Mouse (Mus musculus) heart, embryonic 12.5 days (tissue): ENCODE results near the gene Fcor. TPM values are rescaled to one million over a fixed set of nuclear protein-coding genes. Genes with fewer than 3 reads are reported as not detected.

Experiments used
- ATAC-seq: fragments of 200-750 bp; cut with Nextera tagmentation; 2 replicates; pipeline ENCODE4 v1.8.0; 2017; ENCODE audit warnings: moderate TSS enrichment, moderate library complexity; ENCODE audit not compliant: insufficient number of reproducible peaks, low FRiP score
- H3K27ac ChIP-seq: fragments of 300-500 bp; sonication (generic); 2 replicates; pipeline ENCODE4 v1.5.1; 2016; ENCODE audit warnings: mild to moderate bottlenecking, moderate library complexity; ENCODE audit not compliant: poor library complexity, severe bottlenecking
- H3K27me3 ChIP-seq: fragments of 300-500 bp; sonication (generic); replicated peaks from 2 replicates; pipeline ENCODE4 v1.6.1; 2016; ENCODE audit warnings: mild to moderate bottlenecking, moderate library complexity
- H3K36me3 ChIP-seq: fragments of 300-500 bp; sonication (generic); 2 replicates; pipeline ENCODE4 v1.6.1; 2016; ENCODE audit warnings: mild to moderate bottlenecking, moderate library complexity
- H3K4me1 ChIP-seq: fragments of 300-500 bp; sonication (generic); replicated peaks from 2 replicates; pipeline ENCODE4 v1.6.1; 2016; ENCODE audit warnings: mild to moderate bottlenecking
- H3K4me2 ChIP-seq: fragments of 300-500 bp; sonication (generic); 2 replicates; pipeline ENCODE4 v1.6.1; 2016; ENCODE audit warnings: mild to moderate bottlenecking, moderate library complexity
- H3K4me3 ChIP-seq: fragments of 300-500 bp; sonication (generic); 2 replicates; pipeline ENCODE4 v1.5.1; 2016; ENCODE audit warnings: mild to moderate bottlenecking
- H3K9ac ChIP-seq: fragments of 300-500 bp; sonication (generic); 2 replicates; pipeline ENCODE4 v1.6.1; 2016; ENCODE audit warnings: mild to moderate bottlenecking, moderate library complexity
- H3K9me3 ChIP-seq: fragments of 300-500 bp; sonication (generic); replicated peaks from 2 replicates; pipeline ENCODE4 v1.6.1; 2016; ENCODE audit warnings: mild to moderate bottlenecking, moderate library complexity
- WGBS: fragments of 180-500 bp; shearing (Covaris S2); methylation state at CpG from one replicate; pipeline ENCODE4 v1.1.7; 2016; 5-methylcytosine and 5-hydroxymethylcytosine counted together
- polyA plus RNA-seq: library from polyadenylated mRNA; unstranded; fragments of >200 nt; fragmentation: Nextera tagmentation; extraction: Ambion mirVana; gene quantifications from 2 replicates; pipeline ENCODE4 v1.2.1, GENCODE M21; 2016

Fcor gene
- polyA plus RNA-seq, 1 experiment from 2014 or later, result 6.7 TPM

DNA sequence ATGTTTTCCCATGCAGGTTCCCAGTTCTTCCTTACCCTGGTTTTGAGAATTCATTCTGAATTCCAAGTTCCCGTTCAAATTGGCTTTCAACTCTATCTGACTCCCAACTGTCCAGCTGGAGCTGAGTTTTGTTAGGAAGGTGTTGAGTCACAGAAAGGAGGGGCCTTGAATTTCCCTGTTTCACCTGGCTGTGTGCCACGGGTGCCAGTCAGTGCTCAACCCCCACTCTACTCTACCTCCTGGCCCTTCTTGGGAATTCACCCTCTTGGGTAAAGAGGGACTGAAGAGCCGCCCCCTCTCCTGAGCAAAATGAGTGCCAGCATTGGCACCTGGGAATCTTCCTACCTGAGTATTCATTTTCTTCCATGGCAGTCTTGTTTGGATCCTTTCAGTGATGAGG is 18.6 kb upstream of the Fcor start:
- no peaks in the 10 kb centered on the region for H3K9me3 ChIP-seq

DNA sequence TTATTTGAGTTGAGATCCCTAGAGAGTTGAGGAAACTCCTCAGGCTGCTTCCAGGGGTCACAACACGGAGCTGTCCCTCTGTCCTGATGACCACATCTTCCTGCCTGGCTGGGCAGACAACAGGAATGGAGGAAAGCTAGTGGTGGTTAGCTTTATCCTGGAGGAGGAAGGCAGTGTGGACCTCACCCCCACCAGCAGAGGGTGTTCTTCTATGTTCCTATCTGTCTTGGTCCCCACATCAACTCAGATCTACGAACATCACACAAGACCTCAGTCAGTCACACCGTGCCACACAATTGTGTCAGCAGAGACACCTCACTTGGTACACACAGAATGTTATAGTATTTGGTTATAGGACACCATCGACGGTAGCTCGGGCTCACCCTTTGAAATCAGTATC is 15.4 kb upstream of the Fcor start:
- 69% methylated on average over 6 of the region's 6 CpGs for WGBS
- Histone ChIP-seq H3K27me3 (no peaks in the 10 kb centered on the region), H3K4me1 (no peaks in the 10 kb centered on the region), H3K9ac (no peak overlapping the region), H3K27ac (no peak overlapping the region), H3K4me2 (no peak overlapping the region), H3K4me3 (no peak overlapping the region), H3K9me3 (no peaks in the 10 kb centered on the region), H3K36me3 (0 out of 2 replicates have a peak, but pooled peaks cover 4% of the 10 kb centered on the region)
- no peak for ATAC-seq

More for the DNA sequence above, 18.6 kb upstream of the Fcor start:
- H3K9ac ChIP-seq, result no peak overlapping the region
- no peak overlapping the region for H3K4me3 ChIP-seq
- H3K36me3 ChIP-seq, result no peaks in the 10 kb centered on the region
- H3K27me3 ChIP-seq, result no peaks in the 10 kb centered on the region
- WGBS, result 66% methylated on average over 3 of the region's 3 CpGs
- no peak overlapping the region for H3K4me2 ChIP-seq
- ATAC-seq, result no peak
- H3K4me1 ChIP-seq, result no peaks in the 10 kb centered on the region
- H3K27ac ChIP-seq, result no peak overlapping the region

DNA sequence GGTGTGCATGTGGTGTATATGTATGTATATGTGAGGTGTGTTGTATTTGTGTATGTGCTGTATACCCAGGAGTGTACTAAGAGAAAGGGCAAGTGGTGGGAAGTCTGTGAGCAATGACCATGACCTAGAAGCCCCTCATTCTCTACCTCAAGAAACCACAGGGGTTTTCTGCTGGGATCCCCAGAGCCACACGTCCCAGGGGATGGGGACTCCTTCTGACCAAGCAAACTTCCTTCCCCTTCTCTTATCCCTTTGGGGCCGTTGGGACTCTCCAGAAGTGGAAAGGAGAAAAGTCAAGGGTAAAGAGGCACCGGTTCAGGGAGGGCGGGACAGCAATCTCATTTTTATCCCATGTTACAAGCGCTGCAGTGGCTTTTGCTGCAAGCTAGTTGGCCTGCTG is 13.3 kb upstream of the Fcor start:
- Histone ChIP-seq H3K4me2 (no peak overlapping the region), H3K36me3 (peaks cover 22% of the 10 kb centered on the region), H3K27ac (no peak overlapping the region), H3K9me3 (no peaks in the 10 kb centered on the region), H3K4me1 (no peaks in the 10 kb centered on the region), H3K9ac (no peak overlapping the region), H3K4me3 (no peak overlapping the region), H3K27me3 (no peaks in the 10 kb centered on the region)
- 57% methylated on average over 5 of the region's 5 CpGs for WGBS
- ATAC-seq, result no peak

DNA sequence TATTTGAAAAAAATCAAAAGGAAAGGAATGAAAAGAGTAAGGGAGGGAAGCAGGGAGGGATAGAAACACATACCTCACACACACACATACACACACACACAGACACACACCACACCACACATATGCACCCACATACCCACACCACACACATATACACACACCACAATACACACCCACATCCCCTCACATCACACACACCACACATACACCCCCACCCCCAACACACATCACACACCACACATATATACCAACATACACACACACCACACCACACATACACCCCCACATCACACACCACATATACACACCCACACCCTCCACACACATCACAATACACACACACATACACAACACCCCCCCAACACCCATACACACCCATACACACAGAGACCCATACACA is 12.4 kb upstream of the Fcor start:
- Histone ChIP-seq H3K27me3 (no peaks in the 10 kb centered on the region), H3K4me3 (no peak overlapping the region), H3K4me1 (no peaks in the 10 kb centered on the region), H3K36me3 (peaks cover 31% of the 10 kb centered on the region), H3K4me2 (no peak overlapping the region), H3K9ac (no peak overlapping the region), H3K27ac (no peak overlapping the region), H3K9me3 (no peaks in the 10 kb centered on the region)
- no peak for ATAC-seq

DNA sequence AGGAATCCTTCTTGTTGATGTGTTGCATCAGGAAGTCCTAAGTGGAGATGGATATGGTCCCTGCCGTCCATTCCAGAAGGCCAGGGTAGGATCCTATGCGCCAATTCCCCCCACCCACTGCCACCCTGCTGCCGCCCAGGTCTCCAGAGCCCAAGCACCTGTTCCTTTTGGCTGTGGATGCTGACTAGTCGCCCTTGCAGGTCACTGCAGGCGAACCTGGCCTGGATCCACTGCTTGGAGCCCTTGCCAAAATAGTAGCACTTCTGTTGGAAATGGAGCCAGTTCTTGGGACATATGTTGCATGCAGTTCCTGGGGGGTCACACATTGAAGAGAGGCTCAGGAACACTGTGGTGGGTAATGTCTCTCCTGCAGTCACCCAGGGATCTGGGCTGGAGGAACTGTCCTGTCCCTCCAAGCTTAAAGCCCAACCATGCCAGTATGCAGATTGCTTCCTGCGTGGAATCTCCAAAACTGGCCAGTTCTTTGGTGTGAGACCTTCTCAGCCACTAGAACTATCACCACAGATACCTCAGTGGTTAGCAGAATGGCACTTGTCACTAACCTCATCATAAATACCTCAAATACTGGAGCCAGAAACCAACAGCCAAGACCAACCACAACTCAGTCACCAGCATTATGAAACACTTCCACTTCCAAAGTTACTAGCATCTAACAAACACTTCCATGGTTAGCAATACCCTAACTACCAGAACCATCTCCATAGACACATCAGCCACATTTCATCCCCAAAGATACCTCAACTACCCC is 11.4 kb upstream of the Fcor start:
- peaks cover 39% of the 10 kb centered on the region for H3K36me3 ChIP-seq
- no peak overlapping the region for H3K4me2 ChIP-seq
- no peaks in the 10 kb centered on the region for H3K4me1 ChIP-seq
- no peaks in the 10 kb centered on the region for H3K27me3 ChIP-seq
- no peak overlapping the region for H3K9ac ChIP-seq
- ATAC-seq, result no peak
- H3K4me3 ChIP-seq, result no peak overlapping the region
- H3K27ac ChIP-seq, result no peak overlapping the region
- H3K9me3 ChIP-seq, result no peaks in the 10 kb centered on the region
- 74% methylated on average over 6 of the region's 6 CpGs for WGBS

DNA sequence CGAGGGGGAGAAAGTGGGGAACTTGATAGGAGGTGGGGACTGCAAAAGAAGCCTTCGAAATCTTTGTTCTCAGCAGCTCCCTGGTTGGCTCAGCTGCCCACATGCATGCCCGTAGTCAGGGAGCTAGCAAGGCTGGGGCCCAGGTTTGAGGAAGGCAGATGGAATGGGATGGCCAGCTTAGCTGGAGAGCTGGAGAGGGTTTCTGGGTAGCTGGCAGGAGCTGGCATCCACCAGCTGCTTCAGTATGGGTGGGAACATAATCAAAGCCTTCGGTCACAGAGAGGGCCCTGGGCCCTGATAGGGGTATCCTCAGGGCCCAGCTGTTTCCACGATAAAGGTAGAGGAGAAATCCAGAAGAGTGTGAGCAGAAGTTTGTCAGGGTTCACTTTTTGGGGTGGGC is 10.3 kb upstream of the Fcor start:
- Histone ChIP-seq H3K4me3 (no peak overlapping the region), H3K36me3 (peaks cover 39% of the 10 kb centered on the region), H3K4me2 (no peak overlapping the region), H3K9me3 (no peaks in the 10 kb centered on the region), H3K4me1 (peaks cover 6% of the 10 kb centered on the region), H3K27ac (no peak overlapping the region), H3K9ac (no peak overlapping the region), H3K27me3 (no peaks in the 10 kb centered on the region)
- 81% methylated on average over 5 of the region's 5 CpGs for WGBS
- ATAC-seq, result no peak

DNA sequence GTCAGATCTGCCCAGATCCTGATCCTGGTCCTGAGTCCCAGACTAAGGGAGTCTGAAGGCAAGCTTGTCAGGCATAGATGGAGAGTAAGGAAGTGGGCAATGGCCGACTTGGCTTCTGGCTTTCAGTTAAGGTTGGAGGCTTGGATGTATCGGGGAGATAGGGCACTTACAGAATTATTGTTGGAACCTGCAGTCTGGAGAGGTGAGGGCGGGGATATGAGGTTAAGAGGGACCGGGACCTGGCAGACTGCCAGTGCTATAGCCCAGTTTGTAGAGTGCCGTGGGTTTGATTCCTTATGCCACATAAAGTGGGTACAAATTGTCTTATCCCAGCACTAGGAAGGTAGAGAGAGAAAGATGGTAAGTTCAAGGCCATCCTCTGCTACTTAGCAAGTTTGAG is 7.5 kb upstream of the Fcor start:
- ATAC-seq, result no peak
- WGBS, result 87% methylated on average over 5 of the region's 5 CpGs

DNA sequence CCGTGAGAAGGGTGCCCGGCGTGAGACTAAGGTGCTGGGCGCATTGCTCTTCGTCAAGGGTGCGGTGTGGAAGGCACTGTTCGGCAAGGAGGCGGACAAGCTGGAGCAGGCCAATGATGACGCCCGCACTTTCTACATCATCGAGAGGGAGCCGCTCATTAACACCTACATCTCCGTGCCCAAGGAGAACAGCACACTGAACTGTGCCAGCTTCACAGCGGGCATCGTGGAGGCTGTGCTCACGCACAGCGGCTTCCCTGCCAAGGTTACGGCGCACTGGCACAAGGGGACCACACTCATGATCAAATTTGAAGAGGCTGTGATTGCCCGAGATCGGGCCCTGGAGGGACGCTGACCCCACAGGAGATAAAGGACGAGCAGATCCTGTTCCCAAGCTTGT is 7.1 kb upstream of the Fcor start:
- H3K36me3 ChIP-seq, result peaks cover 39% of the 10 kb centered on the region
- H3K4me1 ChIP-seq, result peaks cover 10% of the 10 kb centered on the region
- H3K9ac ChIP-seq, result no peak overlapping the region
- H3K4me3 ChIP-seq, result no peak overlapping the region
- H3K9me3 ChIP-seq, result no peaks in the 10 kb centered on the region
- no peak overlapping the region for H3K4me2 ChIP-seq
- H3K27ac ChIP-seq, result no peak overlapping the region
- ATAC-seq, result no peak
- 94% methylated on average over 23 of the region's 23 CpGs for WGBS
- no peaks in the 10 kb centered on the region for H3K27me3 ChIP-seq

More for the DNA sequence above, 7.5 kb upstream of the Fcor start:
- H3K9me3 ChIP-seq, result no peaks in the 10 kb centered on the region
- no peaks in the 10 kb centered on the region for H3K27me3 ChIP-seq
- H3K9ac ChIP-seq, result no peak overlapping the region
- no peak overlapping the region for H3K4me2 ChIP-seq
- no peak overlapping the region for H3K27ac ChIP-seq
- H3K4me1 ChIP-seq, result peaks cover 10% of the 10 kb centered on the region
- H3K36me3 ChIP-seq, result peaks cover 39% of the 10 kb centered on the region
- no peak overlapping the region for H3K4me3 ChIP-seq

DNA sequence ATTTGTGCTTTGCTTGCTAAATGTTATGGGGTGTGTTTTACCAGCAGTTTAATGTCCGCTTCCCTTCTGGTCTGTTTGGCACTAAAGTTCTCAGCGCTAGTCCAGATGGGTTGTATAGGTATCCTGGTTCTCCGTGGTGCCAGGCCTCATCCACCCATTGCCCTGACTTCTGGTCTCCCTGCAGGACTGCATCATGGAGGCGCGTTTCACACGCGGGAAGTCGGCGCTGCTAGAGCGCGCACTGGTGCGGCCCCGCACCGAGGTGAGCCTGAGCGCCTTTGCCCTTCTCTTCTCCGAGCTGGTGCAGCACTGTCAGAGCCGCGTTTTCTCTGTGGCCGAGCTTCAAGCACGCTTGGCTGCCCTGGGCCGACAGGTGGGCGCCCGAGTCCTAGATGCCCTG is 6.7 kb upstream of the Fcor start:
- Histone ChIP-seq H3K27me3 (no peaks in the 10 kb centered on the region), H3K4me1 (peaks cover 10% of the 10 kb centered on the region), H3K36me3 (peaks cover 39% of the 10 kb centered on the region), H3K9ac (no peak overlapping the region), H3K4me3 (no peak overlapping the region), H3K4me2 (no peak overlapping the region), H3K27ac (no peak overlapping the region), H3K9me3 (no peaks in the 10 kb centered on the region)
- 94% methylated on average over 23 of the region's 23 CpGs for WGBS
- no peak for ATAC-seq

DNA sequence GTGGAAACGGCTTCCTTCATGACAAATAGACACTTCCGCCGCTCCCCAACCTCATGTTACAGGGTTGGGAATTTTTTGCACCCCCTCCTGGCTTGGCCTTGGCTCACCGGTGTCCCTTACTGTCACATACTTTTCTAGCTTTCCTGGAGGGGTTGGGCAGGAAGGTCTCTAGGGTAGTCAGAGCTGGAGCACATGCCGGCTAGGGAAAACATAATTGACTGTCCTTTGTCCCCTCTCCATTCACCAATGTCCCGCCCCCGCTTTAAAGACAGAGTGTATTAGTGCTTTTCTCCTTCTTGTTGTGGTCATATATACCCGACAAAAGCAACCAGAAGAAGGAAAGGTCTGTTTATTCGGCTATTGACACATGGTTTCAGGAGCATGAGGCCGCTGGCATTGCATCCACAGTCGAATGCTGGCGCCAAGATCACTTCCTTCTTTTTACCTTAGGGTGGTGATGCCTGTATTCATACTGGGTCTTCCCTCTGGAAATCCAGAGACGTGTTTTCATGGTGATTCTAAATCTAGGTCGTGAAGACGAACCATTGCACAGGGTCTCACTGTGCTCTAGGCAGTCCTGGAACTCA is 4.9 kb upstream of the Fcor start:
- 0 out of 2 replicates have a peak, but pooled peaks have one; percentile 0 for ATAC-seq
- H3K4me2 ChIP-seq, result peak overlapping the region; percentile 85
- 3% methylated on average over 15 of the region's 15 CpGs for WGBS

DNA sequence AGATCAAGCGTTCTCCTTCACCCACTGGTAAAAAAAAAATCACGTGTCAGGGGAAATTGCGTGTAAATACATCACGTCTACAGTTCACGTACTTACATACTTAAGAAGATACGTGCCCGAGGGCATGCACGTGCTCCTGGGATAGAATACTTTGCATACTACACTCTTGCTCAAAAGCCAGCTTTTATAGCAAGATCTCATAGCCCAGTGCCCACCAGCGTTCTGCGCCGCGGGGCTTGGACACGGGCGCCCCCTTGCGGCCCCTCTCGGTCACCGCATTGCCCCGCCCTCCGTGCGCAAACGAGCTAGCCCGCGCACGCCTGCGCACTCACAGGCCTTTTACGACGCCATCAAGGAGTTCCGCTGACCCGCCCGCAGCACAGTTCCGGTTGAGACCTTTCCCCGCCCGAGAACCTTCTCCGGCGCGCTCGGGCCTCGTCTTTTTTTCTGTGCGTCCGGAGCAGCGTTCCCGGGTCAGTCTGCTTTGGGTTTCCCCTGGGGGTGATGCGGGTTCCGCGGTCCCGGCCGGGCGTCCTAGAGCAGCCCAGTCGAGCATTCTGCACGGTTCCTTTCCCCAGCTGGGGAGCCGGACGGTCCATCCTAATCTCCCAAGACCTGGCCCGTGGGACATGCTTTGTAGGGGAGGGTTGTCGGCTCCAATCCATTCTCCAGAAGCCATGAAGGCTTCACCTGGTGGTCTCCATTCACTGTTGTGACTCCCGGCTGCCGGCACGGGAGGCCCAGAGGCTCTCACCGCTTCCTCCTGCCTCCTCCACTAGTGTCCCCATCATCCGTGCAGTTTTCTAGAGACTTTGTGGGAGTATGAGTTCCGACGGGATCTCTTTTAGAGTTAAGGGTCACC is 4.2 kb upstream of the Fcor start, which contains the start of gene Trappc5:
Gene Trappc5 (plus strand): TSS at position 169 of the 862 bp plus-strand sequence.
- Histone ChIP-seq H3K4me2 (peak within 1 kb of the TSS; percentile 85), H3K27ac (peak within 1 kb of the TSS; percentile 92), H3K4me3 (peak within 1 kb of the TSS; percentile 98), H3K9ac (peak within 1 kb of the TSS; percentile 99), H3K36me3 (peaks cover 26% of the 10 kb centered on the region), H3K27me3 (no peaks in the 10 kb centered on the region), H3K4me1 (peaks cover 14% of the 10 kb centered on the region), H3K9me3 (no peaks in the 10 kb centered on the region)
- peak; percentile 90 for ATAC-seq
- under 1% methylated on average over 61 of the region's 61 CpGs for WGBS

More for the DNA sequence above, 4.9 kb upstream of the Fcor start:
- Histone ChIP-seq H3K4me1 (peaks cover 14% of the 10 kb centered on the region), H3K36me3 (peaks cover 31% of the 10 kb centered on the region), H3K9me3 (no peaks in the 10 kb centered on the region), H3K9ac (peak overlapping the region; percentile 99), H3K4me3 (peak overlapping the region; percentile 98), H3K27ac (peak overlapping the region; percentile 92), H3K27me3 (no peaks in the 10 kb centered on the region)
